Mouse (Mus musculus) kidney, embryonic 14.5 days (tissue): Measurements from ENCODE around the gene Olfr874. TPM values are rescaled to one million over a fixed set of nuclear protein-coding genes. Genes with fewer than 3 reads are reported as not detected.
A peak's percentile ranks its signal among the peaks of the same experiment; 100 is the strongest.

Experiments used
- ATAC-seq: fragments of 200-750 bp; cut with Nextera tagmentation; 2 replicates; pipeline ENCODE4 v1.8.0; 2017; ENCODE audit warnings: moderate number of reproducible peaks, mild to moderate bottlenecking, moderate TSS enrichment, moderate library complexity; ENCODE audit not compliant: low FRiP score, low TSS enrichment
- H3K27ac ChIP-seq: fragments of 300-500 bp; sonication (generic); 2 replicates; pipeline ENCODE4 v1.5.1; 2014; ENCODE audit warnings: low read depth, mild to moderate bottlenecking, low read length, moderate library complexity, mixed read lengths
- H3K27me3 ChIP-seq: fragments of 300-500 bp; sonication (generic); 2 replicates; pipeline ENCODE4 v1.6.1; 2014; ENCODE audit warnings: mild to moderate bottlenecking, low read length; ENCODE audit not compliant: control insufficient read depth, insufficient read depth
- H3K36me3 ChIP-seq: fragments of 300-500 bp; sonication (generic); 2 replicates; pipeline ENCODE4 v1.6.1; 2014; ENCODE audit warnings: low read length, mixed read lengths; ENCODE audit not compliant: control insufficient read depth, insufficient read depth
- H3K4me1 ChIP-seq: fragments of 300-500 bp; sonication (generic); 2 replicates; pipeline ENCODE4 v1.6.1; 2014; ENCODE audit warnings: low read length, mixed read lengths; ENCODE audit not compliant: control insufficient read depth, insufficient read depth
- H3K4me2 ChIP-seq: fragments of 300-500 bp; sonication (generic); replicated peaks from 2 replicates; pipeline ENCODE4 v1.6.1; 2014; ENCODE audit warnings: low read depth, mild to moderate bottlenecking, low read length
- H3K4me3 ChIP-seq: fragments of 300-500 bp; sonication (generic); 2 replicates; pipeline ENCODE4 v1.5.1; 2014; ENCODE audit warnings: mild to moderate bottlenecking, low read length
- H3K9ac ChIP-seq: fragments of 300-500 bp; sonication (generic); 2 replicates; pipeline ENCODE4 v1.6.1; 2014; ENCODE audit warnings: low read depth, mild to moderate bottlenecking, low read length, moderate library complexity
- H3K9me3 ChIP-seq: fragments of 300-500 bp; sonication (generic); 2 replicates; pipeline ENCODE4 v1.6.1; 2016; ENCODE audit warnings: low read length; ENCODE audit not compliant: control insufficient read depth
- WGBS: fragments of 180-500 bp; shearing (Covaris S2); extraction: QIAGEN DNeasy Blood & Tissue Kit; methylation state at CpG from one replicate; pipeline ENCODE4 v1.1.7; 2014; 5-methylcytosine and 5-hydroxymethylcytosine counted together
- polyA plus RNA-seq: library from polyadenylated mRNA; unstranded; fragments of >200 nt; fragmentation: Nextera tagmentation; extraction: Ambion mirVana; gene quantifications from 2 replicates; pipeline ENCODE4 v1.2.1, GENCODE M21; 2014

Olfr874 gene
- not detected in 2 replicates for polyA plus RNA-seq

DNA sequence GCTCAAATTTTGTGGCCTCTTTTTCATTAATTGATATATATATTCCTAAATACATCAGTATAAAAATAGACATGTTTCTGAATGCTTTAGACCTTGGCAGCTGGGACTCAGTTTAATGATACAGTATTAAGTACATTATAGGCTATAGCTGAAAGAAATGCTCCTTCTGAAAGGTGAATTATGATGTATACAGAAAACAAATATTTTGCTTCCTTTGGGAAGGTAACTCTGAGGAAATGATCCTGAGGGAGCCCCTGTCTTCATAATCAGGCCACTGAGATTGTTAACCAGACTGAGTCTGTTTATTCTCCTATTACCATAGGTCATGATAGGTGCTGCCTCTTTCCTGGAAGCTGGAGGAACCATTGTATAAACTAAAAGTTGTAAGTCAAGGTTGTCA lies at the start of gene Olfr874:
Olfr874 (plus strand) TSS at position 301 of the 400 bp plus-strand sequence.
- H3K4me2 ChIP-seq = no peak within 1 kb of the TSS
- no peaks in the 10 kb centered on the region for H3K36me3 ChIP-seq
- H3K9me3 ChIP-seq = no peaks in the 10 kb centered on the region
- no peaks in the 10 kb centered on the region for H3K4me1 ChIP-seq
- no peak within 1 kb of the TSS for H3K27ac ChIP-seq
- no peaks in the 10 kb centered on the region for H3K27me3 ChIP-seq
- no peak for ATAC-seq
- H3K9ac ChIP-seq = no peak within 1 kb of the TSS
- no peak within 1 kb of the TSS for H3K4me3 ChIP-seq

GRCm38 (mm10) chr9:37716150-37716549 lies 28.8 kb upstream of the Olfr874 start, which contains the start of gene Olfr160:
Gene Olfr160, minus strand, starts transcription at chr9:37716250.
- no peaks in the 10 kb centered on the region for H3K4me1 ChIP-seq
- no peak within 1 kb of the TSS for H3K4me3 ChIP-seq
- 80% methylated on average over 1 of the region's 1 CpGs for WGBS
- no peaks in the 10 kb centered on the region for H3K36me3 ChIP-seq
- no peak within 1 kb of the TSS for H3K4me2 ChIP-seq
- no peak for ATAC-seq
- no peak within 1 kb of the TSS for H3K9ac ChIP-seq
- H3K9me3 ChIP-seq = no peaks in the 10 kb centered on the region
- no peaks in the 10 kb centered on the region for H3K27me3 ChIP-seq
- H3K27ac ChIP-seq = no peak within 1 kb of the TSS

DNA sequence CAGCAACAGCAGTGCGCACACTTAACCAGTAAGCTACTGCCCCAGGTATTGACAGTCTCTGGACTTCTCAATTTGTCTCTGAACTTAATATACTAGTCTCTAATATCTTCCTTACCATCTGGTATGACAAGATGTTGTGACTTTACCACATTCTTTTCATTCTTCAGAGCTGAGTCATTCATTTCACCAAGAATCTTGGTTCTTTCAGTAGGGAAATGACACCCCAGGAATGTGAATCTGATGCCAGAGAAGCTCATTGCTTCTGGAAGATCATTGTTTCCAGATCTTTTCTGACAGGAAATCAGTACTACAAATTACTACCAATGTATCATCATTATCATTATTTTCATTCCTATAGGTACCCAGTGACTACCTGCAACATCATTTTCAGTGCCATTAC lies 10.6 kb upstream of the Olfr874 start:
- 96% methylated on average over 1 of the region's 1 CpGs for WGBS
- H3K36me3 ChIP-seq = no peaks in the 10 kb centered on the region

GRCm38 (mm10) chr9:37750319-37751075 lies 5.6 kb downstream of the Olfr874 start:
- no peaks in the 10 kb centered on the region for H3K9me3 ChIP-seq
- no peak overlapping the region for H3K4me2 ChIP-seq
- no peak overlapping the region for H3K9ac ChIP-seq
- H3K27me3 ChIP-seq = no peaks in the 10 kb centered on the region
- no peaks in the 10 kb centered on the region for H3K4me1 ChIP-seq
- 0 out of 2 replicates have a peak, but pooled peaks have one; percentile 24 for ATAC-seq
- 44% methylated on average over 7 of the region's 7 CpGs for WGBS
- no peak overlapping the region for H3K4me3 ChIP-seq
- no peaks in the 10 kb centered on the region for H3K36me3 ChIP-seq
- no peak overlapping the region for H3K27ac ChIP-seq

More for the DNA sequence above, 10.6 kb upstream of the Olfr874 start:
- Histone ChIP-seq H3K27me3 (no peaks in the 10 kb centered on the region), H3K4me2 (no peak overlapping the region), H3K4me3 (no peak overlapping the region), H3K27ac (no peak overlapping the region), H3K4me1 (no peaks in the 10 kb centered on the region), H3K9ac (no peak overlapping the region), H3K9me3 (no peaks in the 10 kb centered on the region)
- ATAC-seq = no peak

- 77% methylated on average over 2 of the region's 2 CpGs for WGBS
- no peaks in the 10 kb centered on the region for H3K9me3 ChIP-seq
- H3K4me1 ChIP-seq = no peaks in the 10 kb centered on the region
- H3K4me3 ChIP-seq = no peak overlapping the region
- H3K27me3 ChIP-seq = no peaks in the 10 kb centered on the region
- H3K4me2 ChIP-seq = no peak overlapping the region
- H3K27ac ChIP-seq = no peak overlapping the region
- no peak for ATAC-seq
- H3K9ac ChIP-seq = no peak overlapping the region
- no peaks in the 10 kb centered on the region for H3K36me3 ChIP-seq
Measured at GRCm38 (mm10) chr9:37751467-37751866, 6.6 kb downstream of the Olfr874 start.

GRCm38 (mm10) chr9:37752006-37752405 lies 7.1 kb downstream of the Olfr874 start:
- no peaks in the 10 kb centered on the region for H3K36me3 ChIP-seq
- H3K9ac ChIP-seq = no peak overlapping the region
- H3K27me3 ChIP-seq = no peaks in the 10 kb centered on the region
- no peaks in the 10 kb centered on the region for H3K9me3 ChIP-seq
- H3K4me2 ChIP-seq = no peak overlapping the region
- no peak overlapping the region for H3K4me3 ChIP-seq
- H3K27ac ChIP-seq = no peak overlapping the region
- H3K4me1 ChIP-seq = no peaks in the 10 kb centered on the region
- no peak for ATAC-seq
- 72% methylated on average over 4 of the region's 4 CpGs for WGBS

- WGBS = 83% methylated on average over 2 of the region's 2 CpGs
Measured at GRCm38 (mm10) chr9:37761728-37762127, 16.8 kb downstream of the Olfr874 start.

GRCm38 (mm10) chr9:37762541-37762940 lies 17.6 kb downstream of the Olfr874 start:
- 47% methylated on average over 2 of the region's 2 CpGs for WGBS
- ATAC-seq = no peak

More at GRCm38 (mm10) chr9:37761728-37762127, 16.8 kb downstream of the Olfr874 start:
- Histone ChIP-seq H3K9ac (no peak overlapping the region), H3K27ac (no peak overlapping the region), H3K4me2 (no peak overlapping the region), H3K27me3 (no peaks in the 10 kb centered on the region), H3K9me3 (no peaks in the 10 kb centered on the region), H3K36me3 (no peaks in the 10 kb centered on the region), H3K4me3 (no peak overlapping the region), H3K4me1 (no peaks in the 10 kb centered on the region)
- ATAC-seq = no peak

DNA sequence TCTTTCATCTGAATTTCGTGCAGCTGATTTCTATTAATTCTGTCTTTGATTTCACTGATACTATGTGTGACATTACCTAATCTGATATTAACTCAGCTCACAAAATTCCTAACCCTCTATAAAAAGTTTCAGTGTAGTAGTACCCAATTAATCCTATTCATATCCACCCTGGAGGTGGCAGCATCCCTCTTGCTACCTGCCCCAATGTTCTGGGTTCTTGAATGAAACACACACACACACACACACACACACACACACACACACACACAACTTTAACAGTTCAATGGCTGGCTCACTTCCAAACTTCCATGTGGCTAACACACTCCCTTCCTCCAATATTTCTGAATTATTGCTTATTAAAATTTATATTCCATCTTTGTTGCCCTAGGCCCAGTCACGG lies 25.8 kb downstream of the Olfr874 start:
- no peak overlapping the region for H3K9ac ChIP-seq
- no peak for ATAC-seq
- H3K27ac ChIP-seq = no peak overlapping the region
- WGBS = 78% methylated on average over 2 of the region's 2 CpGs
- no peak overlapping the region for H3K4me3 ChIP-seq
- no peaks in the 10 kb centered on the region for H3K9me3 ChIP-seq
- no peak overlapping the region for H3K4me2 ChIP-seq
- H3K27me3 ChIP-seq = no peaks in the 10 kb centered on the region
- H3K36me3 ChIP-seq = no peaks in the 10 kb centered on the region
- no peaks in the 10 kb centered on the region for H3K4me1 ChIP-seq

More at GRCm38 (mm10) chr9:37762541-37762940, 17.6 kb downstream of the Olfr874 start:
- H3K27me3 ChIP-seq = no peaks in the 10 kb centered on the region
- no peak overlapping the region for H3K4me2 ChIP-seq
- H3K36me3 ChIP-seq = no peaks in the 10 kb centered on the region
- H3K9me3 ChIP-seq = no peaks in the 10 kb centered on the region
- no peak overlapping the region for H3K9ac ChIP-seq
- no peak overlapping the region for H3K4me3 ChIP-seq
- H3K27ac ChIP-seq = no peak overlapping the region
- no peaks in the 10 kb centered on the region for H3K4me1 ChIP-seq
